Mouse (Mus musculus): ENCODE measurements around the gene Amigo1.

The Amigo1 gene

DNA sequence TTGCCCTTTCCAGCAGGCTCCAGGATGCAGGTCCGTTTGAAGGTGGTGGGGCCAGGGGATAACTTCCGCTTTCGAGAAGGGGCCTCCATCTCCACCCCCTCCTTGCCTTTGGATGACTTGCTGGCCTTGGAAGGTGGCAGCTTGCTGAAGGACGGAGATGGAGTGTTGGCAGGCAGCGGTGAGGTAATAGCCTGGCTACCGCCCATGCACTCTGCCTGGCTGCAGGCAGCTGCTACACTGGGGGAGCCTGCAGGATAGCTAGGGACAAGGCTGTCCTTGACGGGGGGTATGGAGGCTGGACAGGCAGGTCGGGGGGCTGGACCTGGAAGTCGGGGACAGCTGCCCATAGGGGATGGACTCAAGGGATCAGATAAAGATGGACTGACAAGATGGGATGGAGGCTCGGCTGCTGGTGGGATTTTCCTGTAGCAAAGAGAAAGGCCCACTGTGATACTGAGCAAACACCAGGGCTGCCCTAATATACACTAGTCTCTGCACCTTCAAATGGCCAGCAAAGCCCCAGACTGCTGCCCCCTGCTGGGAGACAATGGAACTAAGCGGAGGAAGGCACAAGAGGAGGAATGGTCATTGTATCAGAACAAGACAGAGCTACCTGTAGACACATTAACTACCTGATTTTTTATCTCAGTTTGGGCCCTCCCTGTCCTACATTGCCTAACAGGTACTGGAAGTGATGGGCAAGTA is 17.6 kb downstream of the Amigo1 start:
- in situ Hi-C loops (cut with MboI; ENCODE audit: low pct_unique_long_range_greater_than_20kb in 1 of 2, low sequenced_read_pairs in 2 of 2, unreplicated experiment in 1 of 2) = no loop called here

DNA sequence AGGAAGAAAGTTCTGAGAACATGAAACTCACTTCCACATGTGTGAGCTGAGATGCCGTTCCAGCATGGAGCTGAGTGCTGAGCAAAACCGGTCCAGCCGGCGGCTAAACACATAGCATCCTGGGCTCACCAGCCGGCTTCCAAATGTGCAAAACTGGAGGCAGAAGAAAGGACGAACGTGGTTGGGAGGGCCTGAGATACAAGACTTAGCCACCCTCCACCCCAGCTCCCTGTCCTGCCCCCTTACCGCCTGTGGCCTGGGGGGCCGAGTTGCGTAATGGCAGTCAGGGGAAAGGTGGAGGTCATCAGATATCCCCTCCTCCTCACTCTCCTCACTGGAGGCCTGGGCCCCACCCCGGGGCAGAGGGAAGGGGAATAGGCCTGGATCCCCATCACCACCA is 18.3 kb downstream of the Amigo1 start:
- in situ Hi-C loops (cut with MboI; ENCODE audit: low pct_unique_long_range_greater_than_20kb in 1 of 2, low sequenced_read_pairs in 2 of 2, unreplicated experiment in 1 of 2) = no loop called here

DNA sequence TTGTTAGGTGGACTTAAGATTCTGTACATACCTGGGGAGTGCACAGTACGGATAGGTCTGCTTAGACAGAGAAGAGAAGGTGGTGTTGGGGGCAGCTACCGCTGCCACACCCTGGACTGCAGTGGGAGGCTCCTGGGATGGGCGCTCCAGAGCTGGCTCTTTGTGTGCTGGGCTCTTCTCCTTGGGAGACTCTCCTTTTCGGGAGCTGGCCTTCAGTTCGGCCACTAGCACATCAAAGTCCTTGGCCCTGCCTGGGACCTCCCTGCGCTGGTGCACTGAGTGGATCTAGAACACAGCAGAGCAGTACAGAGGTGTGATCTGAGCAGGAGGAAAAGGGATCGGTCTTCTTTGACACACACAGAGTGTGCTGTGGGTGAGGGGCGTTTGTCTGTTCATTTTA is 19.5 kb downstream of the Amigo1 start:
- in situ Hi-C loops (cut with MboI; ENCODE audit: low pct_unique_long_range_greater_than_20kb in 1 of 2, low sequenced_read_pairs in 2 of 2, unreplicated experiment in 1 of 2) = no loop called here

DNA sequence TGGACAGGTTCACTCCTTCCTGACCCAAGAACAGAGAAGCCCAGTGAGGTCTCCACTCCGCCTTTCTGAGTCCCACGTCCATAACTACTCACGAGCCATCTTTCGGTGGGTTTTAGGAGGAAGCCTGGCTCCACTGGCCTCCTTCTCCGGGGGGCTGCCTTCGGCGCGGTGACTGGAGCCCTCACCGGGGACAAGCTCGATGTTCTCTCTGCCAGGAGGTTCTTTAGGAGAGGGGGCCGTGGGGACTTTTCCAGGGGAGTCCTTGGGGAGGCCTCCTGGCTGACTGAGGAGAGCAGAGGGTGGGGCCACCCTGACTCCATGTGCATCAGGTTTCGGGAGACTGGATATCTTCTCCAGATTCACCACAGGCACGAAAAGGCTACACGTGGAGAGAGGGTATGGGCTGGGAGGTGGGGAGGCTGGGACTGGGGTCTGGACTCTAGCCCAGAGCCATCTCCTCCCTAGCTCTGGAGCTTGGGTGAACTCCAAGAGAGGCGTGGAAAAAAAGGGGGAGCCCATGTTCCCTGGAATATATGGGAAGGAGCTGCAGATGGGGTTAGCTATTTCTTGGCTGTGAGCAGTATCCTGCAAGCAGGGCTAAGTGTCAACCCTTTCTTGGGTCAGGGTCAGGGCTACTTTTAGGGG is 20.7 kb downstream of the Amigo1 start:
- in situ Hi-C loops (cut with MboI; ENCODE audit: low pct_unique_long_range_greater_than_20kb in 1 of 2, low sequenced_read_pairs in 2 of 2, unreplicated experiment in 1 of 2) = no loop called here

- in situ Hi-C loops (cut with MboI; ENCODE audit: low pct_unique_long_range_greater_than_20kb in 1 of 2, low sequenced_read_pairs in 2 of 2, unreplicated experiment in 1 of 2) = no loop called here
Observed at GRCm38 (mm10) chr3:108209001-108209400, 22.9 kb downstream of the Amigo1 start.

DNA sequence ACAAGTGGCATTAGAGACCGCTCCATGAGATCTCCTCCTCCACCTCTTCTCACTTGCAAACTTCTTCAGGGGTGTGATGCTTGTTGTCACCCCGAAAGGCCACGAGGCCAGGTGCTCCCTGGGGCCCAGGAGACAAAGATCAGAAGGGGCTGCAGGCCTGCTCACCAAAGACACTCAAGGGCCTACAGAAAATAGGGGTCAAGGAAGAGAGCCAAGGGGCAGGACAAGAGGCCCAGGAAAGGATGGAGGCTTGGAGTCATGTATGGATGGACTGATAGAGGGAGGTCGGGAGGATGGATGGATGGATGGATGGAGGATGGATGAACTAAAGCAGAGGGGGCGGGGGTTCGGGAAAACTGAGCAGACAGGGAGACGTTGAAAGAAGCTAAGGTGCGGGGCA is 23.4 kb downstream of the Amigo1 start:
- in situ Hi-C loops (cut with MboI; ENCODE audit: low pct_unique_long_range_greater_than_20kb in 1 of 2, low sequenced_read_pairs in 2 of 2, unreplicated experiment in 1 of 2) = no loop called here

- in situ Hi-C loops (cut with MboI; ENCODE audit: low pct_unique_long_range_greater_than_20kb in 1 of 2, low sequenced_read_pairs in 2 of 2, unreplicated experiment in 1 of 2) = no loop called here
Observed at GRCm38 (mm10) chr3:108209946-108210770, 24.0 kb downstream of the Amigo1 start.

GRCm38 (mm10) chr3:108210771-108211139 is 24.6 kb downstream of the Amigo1 start, which contains the start of gene Atxn7l2:
TSS of gene Atxn7l2 (minus strand) at chr3:108210934.
- in situ Hi-C loops (cut with MboI; ENCODE audit: low pct_unique_long_range_greater_than_20kb in 1 of 2, low sequenced_read_pairs in 2 of 2, unreplicated experiment in 1 of 2) = no loop called here

GRCm38 (mm10) chr3:108211845-108212244 is 25.7 kb downstream of the Amigo1 start:
- in situ Hi-C loops (cut with MboI; ENCODE audit: low pct_unique_long_range_greater_than_20kb in 1 of 2, low sequenced_read_pairs in 2 of 2, unreplicated experiment in 1 of 2) = no loop called here

DNA sequence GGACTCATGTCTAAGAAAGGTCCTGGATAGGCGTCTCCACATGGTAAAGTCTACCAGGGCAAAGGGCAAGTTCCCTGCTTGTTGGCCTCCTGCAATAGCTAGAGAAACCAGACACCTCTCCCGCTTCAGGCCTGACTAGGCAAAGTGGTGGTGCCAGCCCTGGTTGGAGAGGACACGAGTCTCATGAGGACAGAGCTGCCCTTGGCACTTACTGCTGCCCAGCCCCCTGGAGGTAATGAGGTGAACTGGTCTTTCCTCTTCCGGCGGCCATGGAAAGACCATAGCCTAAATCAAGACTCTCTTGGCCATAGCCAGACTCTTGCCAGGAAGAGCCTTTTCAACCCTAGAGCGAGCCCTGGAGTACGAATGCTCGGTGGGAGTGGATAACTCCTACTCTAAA is 26.3 kb downstream of the Amigo1 start:
- in situ Hi-C loops (cut with MboI; ENCODE audit: low pct_unique_long_range_greater_than_20kb in 1 of 2, low sequenced_read_pairs in 2 of 2, unreplicated experiment in 1 of 2) = no loop called here

GRCm38 (mm10) chr3:108214734-108215133 is 28.6 kb downstream of the Amigo1 start:
- in situ Hi-C loops (cut with MboI; ENCODE audit: low pct_unique_long_range_greater_than_20kb in 1 of 2, low sequenced_read_pairs in 2 of 2, unreplicated experiment in 1 of 2) = no loop called here

GRCm38 (mm10) chr3:108220661-108221060 is 34.5 kb downstream of the Amigo1 start:
- in situ Hi-C loops (cut with MboI; ENCODE audit: low pct_unique_long_range_greater_than_20kb in 1 of 2, low sequenced_read_pairs in 2 of 2, unreplicated experiment in 1 of 2) = no loop called here

GRCm38 (mm10) chr3:108225711-108226557 is 39.8 kb downstream of the Amigo1 start:
- in situ Hi-C loops (cut with MboI; ENCODE audit: low pct_unique_long_range_greater_than_20kb in 1 of 2, low sequenced_read_pairs in 2 of 2, unreplicated experiment in 1 of 2) = no loop called here

GRCm38 (mm10) chr3:108226558-108227350 is 40.6 kb downstream of the Amigo1 start, which contains the start of gene Sypl2:
TSS of gene Sypl2 (minus strand) at chr3:108226648.
- in situ Hi-C loops (cut with MboI; ENCODE audit: low pct_unique_long_range_greater_than_20kb in 1 of 2, low sequenced_read_pairs in 2 of 2, unreplicated experiment in 1 of 2) = no loop called here

GRCm38 (mm10) chr3:108227521-108227920 is 41.4 kb downstream of the Amigo1 start:
- in situ Hi-C loops (cut with MboI; ENCODE audit: low pct_unique_long_range_greater_than_20kb in 1 of 2, low sequenced_read_pairs in 2 of 2, unreplicated experiment in 1 of 2) = no loop called here

DNA sequence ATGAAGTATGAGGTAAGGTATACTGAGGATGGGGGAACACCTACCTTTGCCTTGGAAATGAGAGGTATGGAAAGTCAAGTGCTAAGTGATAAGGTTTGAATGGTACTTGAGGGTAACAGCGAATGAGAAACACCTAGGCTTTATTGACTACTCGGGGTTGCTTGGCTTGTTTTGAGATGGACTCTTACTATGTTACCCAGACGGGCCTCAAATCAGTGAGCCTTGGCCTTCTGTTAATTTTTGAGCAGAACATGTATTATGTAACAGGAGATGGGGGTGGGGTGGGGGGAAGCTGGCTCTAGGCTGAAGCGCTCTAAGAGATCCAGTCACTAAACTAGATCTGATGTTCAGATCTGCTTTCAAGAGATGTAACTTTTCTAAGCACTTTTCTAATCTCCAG is 45.5 kb downstream of the Amigo1 start:
- in situ Hi-C loops (cut with MboI; ENCODE audit: low pct_unique_long_range_greater_than_20kb in 1 of 2, low sequenced_read_pairs in 2 of 2, unreplicated experiment in 1 of 2) = loop anchor here in 1 of 2 experiments (10.0 kb wide), 1 partner anchor 67 kb away; no protein-coding TSS in a partner anchor

- in situ Hi-C loops (cut with MboI; ENCODE audit: low pct_unique_long_range_greater_than_20kb in 1 of 2, low sequenced_read_pairs in 2 of 2, unreplicated experiment in 1 of 2) = loop anchor here in 1 of 2 experiments (10.0 kb wide), 1 partner anchor 73 kb away; no protein-coding TSS in a partner anchor
Observed at GRCm38 (mm10) chr3:108237474-108238102, 51.5 kb downstream of the Amigo1 start.
